Mouse (Mus musculus): Measurements from ENCODE around the gene Srarp.

DNA sequence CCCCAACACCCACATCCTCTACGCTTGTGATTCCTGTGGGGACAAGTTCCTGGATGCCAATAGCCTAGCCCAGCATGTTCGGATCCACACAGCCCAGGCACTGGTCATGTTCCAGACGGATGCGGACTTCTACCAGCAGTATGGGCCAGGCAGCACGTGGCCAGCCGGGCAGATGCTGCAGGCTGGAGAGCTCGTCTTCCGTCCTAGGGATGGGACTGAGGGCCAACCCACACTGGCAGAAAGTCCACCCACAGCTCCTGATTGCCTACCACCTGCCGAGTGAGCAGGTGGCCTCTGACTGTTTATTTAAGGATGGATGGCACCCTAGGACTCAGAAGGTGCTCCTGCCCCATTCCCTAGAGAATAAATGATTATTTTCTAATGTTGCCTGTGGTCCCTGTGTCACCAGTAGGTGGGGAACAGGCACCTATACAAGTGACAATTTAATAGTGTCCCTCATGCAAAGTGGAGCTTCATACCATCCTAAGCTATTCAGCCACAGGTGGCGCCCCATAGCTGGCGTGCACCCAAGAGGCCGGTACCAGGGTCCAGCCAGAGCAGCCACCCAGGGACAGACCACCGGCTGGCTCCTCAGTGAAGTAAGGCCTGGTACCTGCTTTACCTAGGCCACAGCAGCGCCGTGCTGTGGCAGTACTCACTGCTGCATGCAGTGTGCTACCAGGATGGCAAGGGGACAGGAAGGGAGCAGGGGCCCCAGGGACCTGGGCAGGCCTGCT, 31.1 kb upstream of the Srarp start:
- no peak for TF ChIP-seq GATA1 (IDR thresholded peaks at IDR 0.05; ENCODE audit: borderline replicate concordance, low read length)
- no peak for TF ChIP-seq FLI1 (IDR thresholded peaks at IDR 0.05; ENCODE audit: low read length)
